ENCODE assay signal across 8 mouse cellular contexts in the genomic region with DNA sequence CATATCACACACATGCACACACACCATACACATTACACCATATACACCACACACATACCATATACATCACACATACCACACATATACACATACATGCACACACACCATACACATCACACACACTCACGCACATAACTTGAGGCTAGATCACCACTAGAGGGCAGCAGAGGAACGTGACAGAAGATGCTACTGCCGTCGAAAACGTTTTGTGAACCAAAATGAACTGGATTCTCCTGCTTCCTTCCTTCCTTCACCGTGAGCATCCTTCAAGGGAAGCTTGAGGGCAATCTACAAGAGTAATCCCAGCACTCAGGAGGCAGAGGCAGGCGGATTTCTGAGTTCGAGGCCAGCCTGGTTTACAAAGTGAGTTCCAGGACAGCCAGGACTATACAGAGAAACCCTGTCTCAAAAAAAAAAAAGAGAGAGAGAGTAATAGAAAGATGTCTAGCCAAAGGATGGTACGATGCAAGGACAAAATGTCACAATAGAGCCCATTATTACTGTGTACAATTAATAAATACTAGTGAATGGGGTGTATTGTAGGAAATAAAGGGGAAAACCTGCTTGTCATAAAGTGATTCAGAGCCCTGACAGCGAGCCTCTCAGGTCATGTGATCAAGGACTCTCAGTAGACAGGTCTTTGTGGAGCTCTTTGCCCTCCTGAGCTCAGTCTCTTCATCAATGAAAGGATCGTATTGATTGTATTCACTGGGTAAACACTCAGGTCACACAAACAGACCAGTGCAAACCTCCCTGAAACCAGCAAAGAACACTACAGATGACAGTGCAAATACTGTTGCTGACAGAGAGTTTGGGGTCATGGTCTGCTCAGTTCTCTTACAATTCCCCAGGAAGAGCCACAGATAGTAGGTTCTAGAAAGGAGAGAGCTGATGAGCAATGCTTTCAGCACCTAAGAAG.
DNase-seq lines count a peak whose midpoint lies in the region; ATAC-seq and TF ChIP-seq lines count a peak whose summit lies in the region.

No protein-coding gene starts in this region.

- H3K27ac ChIP-seq in limb, embryonic 11.5 days (replicated peaks; ENCODE audit: low read depth, low read length) = no peak overlapping the region
- no peak overlapping the region for H3K27ac ChIP-seq in midbrain, embryonic 12.5 days (replicated peaks)
- peak overlapping the region; percentile 16; the same call in 1 of the 2 replicates for H3K27ac ChIP-seq in spleen, adult 2 months (ENCODE audit: insufficient read depth, low read length)

- H3K4me1 ChIP-seq in limb, embryonic 11.5 days (ENCODE audit: control insufficient read depth, insufficient read depth, low read length) = no peaks in the 10 kb centered on the region
- no peaks in the 10 kb centered on the region for H3K4me1 ChIP-seq in midbrain, embryonic 12.5 days
- H3K4me1 ChIP-seq in spleen, adult 2 months (ENCODE audit: control insufficient read depth, insufficient read depth, insufficient read length) = peaks cover 8% of the 10 kb centered on the region; the same call in 1 of the 2 replicates

- H3K9me3 ChIP-seq in limb, embryonic 11.5 days (ENCODE audit: control insufficient read depth, low read length) = no peaks in the 10 kb centered on the region
- no peaks in the 10 kb centered on the region for H3K9me3 ChIP-seq in midbrain, embryonic 12.5 days

- DNase-seq in urinary bladder, postnatal 14 days (ENCODE audit: low spot score) = peak; percentile 72
- no peak for DNase-seq in urinary bladder, adult 2 months (ENCODE audit: low spot score)
- peak; percentile 90 for DNase-seq in embryo, embryonic 11 days
- DNase-seq in gastrocnemius, postnatal 4 days (ENCODE audit: low spot score in 2 of 2) = peak; percentile 36 to 47
- DNase-seq in kidney, adult 18-20 months = peak; percentile 62
- peak; percentile 85 for DNase-seq in limb, embryonic 11.5 days (ENCODE audit: low spot score)
- DNase-seq in spleen, adult 2 months (ENCODE audit: low read depth in 1 of 2, low spot score in 2 of 2) = peak; percentile 56 to 74

- peak; percentile 82; the same call in 1 of the 2 replicates for TF ChIP-seq CTCF in spleen, adult 2 months (IDR thresholded peaks at IDR 0.05; ENCODE audit: extremely low read depth, insufficient read depth, insufficient read length, insufficient replicate concordance)

- ATAC-seq in limb, embryonic 11.5 days (ENCODE audit: insufficient number of reproducible peaks, low FRiP score, low TSS enrichment, low read depth) = peak; percentile 85; the same call in 1 of the 2 replicates
- ATAC-seq in midbrain, embryonic 12.5 days (ENCODE audit: low FRiP score, low read depth) = peak; percentile 79

- TF ChIP-seq POLR2A in spleen, adult 2 months (IDR thresholded peaks at IDR 0.05; ENCODE audit: low read depth, low read length) = no peak

- H3K27me3 ChIP-seq in limb, embryonic 11.5 days (ENCODE audit: control insufficient read depth, insufficient read depth, low read length) = no peaks in the 10 kb centered on the region
- H3K27me3 ChIP-seq in midbrain, embryonic 12.5 days = no peaks in the 10 kb centered on the region; the same call in 1 of the 2 replicates
- H3K27me3 ChIP-seq in spleen, adult 2 months (ENCODE audit: control insufficient read depth, insufficient read depth, low read length) = no peaks in the 10 kb centered on the region

- WGBS in limb, embryonic 11.5 days = 36% methylated on average over 11 of the region's 11 CpGs
- 30% methylated on average over 11 of the region's 11 CpGs for WGBS in midbrain, embryonic 12.5 days
- WGBS in spleen, adult 2 months = 18% methylated on average over 11 of the region's 11 CpGs

- H3K4me3 ChIP-seq in limb, embryonic 11.5 days (ENCODE audit: low read depth, low read length) = no peak overlapping the region
- no peak overlapping the region for H3K4me3 ChIP-seq in midbrain, embryonic 12.5 days
- 0 out of 2 replicates have a peak overlapping the region, but pooled peaks have one; percentile 9 for H3K4me3 ChIP-seq in spleen, adult 2 months (ENCODE audit: extremely low read depth, insufficient read depth, insufficient read length)

- no peaks in the 10 kb centered on the region for H3K36me3 ChIP-seq in limb, embryonic 11.5 days (ENCODE audit: control insufficient read depth, insufficient read depth, low read length)
- no peaks in the 10 kb centered on the region for H3K36me3 ChIP-seq in midbrain, embryonic 12.5 days
- H3K36me3 ChIP-seq in spleen, adult 2 months (ENCODE audit: control insufficient read depth, insufficient read depth, low read length) = no peaks in the 10 kb centered on the region

- no peak overlapping the region for H3K9ac ChIP-seq in limb, embryonic 11.5 days (ENCODE audit: low read length)
- no peak overlapping the region for H3K9ac ChIP-seq in midbrain, embryonic 12.5 days (replicated peaks)

- no peak overlapping the region for H3K4me2 ChIP-seq in limb, embryonic 11.5 days (ENCODE audit: low read depth, severe bottlenecking)
- H3K4me2 ChIP-seq in midbrain, embryonic 12.5 days (replicated peaks) = no peak overlapping the region
